Mouse (Mus musculus): ENCODE measurements around the gene Sgo2a. TPM values are rescaled to one million over a fixed set of nuclear protein-coding genes. Genes with fewer than 3 reads are reported as not detected.

The Sgo2a gene
- polyA plus RNA-seq, 1 experiment, result 0.77 TPM

- Histone ChIP-seq H3K27ac (ENCODE audit: insufficient read depth, low read length) (no peak overlapping the region), H3K4me1 (ENCODE audit: control insufficient read depth, insufficient read depth, low read length) (0 out of 2 replicates have a peak, but pooled peaks cover 2% of the 10 kb centered on the region), H3K27me3 (ENCODE audit: control insufficient read depth, insufficient read depth, low read length) (no peaks in the 10 kb centered on the region), H3K4me3 (replicated peaks; ENCODE audit: insufficient read depth, low read depth, low read length) (no peak overlapping the region)
- no peak for DNase-seq
- WGBS, result 86% methylated on average over 7 of the region's 7 CpGs
- TF ChIP-seq CTCF (IDR thresholded peaks at IDR 0.05; ENCODE audit: borderline replicate concordance, insufficient read depth, low read depth, low read length) (no peak), POLR2A (IDR thresholded peaks at IDR 0.05; ENCODE audit: borderline replicate concordance, insufficient read depth, low read length) (no peak)
Observed at GRCm38 (mm10) chr1:58062131-58062530, 66.4 kb downstream of the Sgo2a start.

- Histone ChIP-seq H3K27ac (ENCODE audit: insufficient read depth, low read length) (no peak overlapping the region), H3K27me3 (ENCODE audit: control insufficient read depth, insufficient read depth, low read length) (no peaks in the 10 kb centered on the region), H3K4me1 (ENCODE audit: control insufficient read depth, insufficient read depth, low read length) (no peaks in the 10 kb centered on the region), H3K4me3 (replicated peaks; ENCODE audit: insufficient read depth, low read depth, low read length) (no peak overlapping the region)
- no peak for TF ChIP-seq CTCF (IDR thresholded peaks at IDR 0.05; ENCODE audit: borderline replicate concordance, insufficient read depth, low read depth, low read length)
- TF ChIP-seq POLR2A (IDR thresholded peaks at IDR 0.05; ENCODE audit: borderline replicate concordance, insufficient read depth, low read length), result no peak
- 80% methylated on average over 5 of the region's 5 CpGs for WGBS
- DNase-seq, result no peak
Observed at GRCm38 (mm10) chr1:58065151-58065550, 69.4 kb downstream of the Sgo2a start.

- TF ChIP-seq POLR2A (IDR thresholded peaks at IDR 0.05; ENCODE audit: borderline replicate concordance, insufficient read depth, low read length) (no peak), CTCF (IDR thresholded peaks at IDR 0.05; ENCODE audit: borderline replicate concordance, insufficient read depth, low read depth, low read length) (no peak)
- Histone ChIP-seq H3K27ac (ENCODE audit: insufficient read depth, low read length) (no peak overlapping the region), H3K27me3 (ENCODE audit: control insufficient read depth, insufficient read depth, low read length) (no peaks in the 10 kb centered on the region), H3K4me3 (replicated peaks; ENCODE audit: insufficient read depth, low read depth, low read length) (no peak overlapping the region), H3K4me1 (ENCODE audit: control insufficient read depth, insufficient read depth, low read length) (no peaks in the 10 kb centered on the region)
- DNase-seq, result no peak
- 33% methylated on average over 3 of the region's 3 CpGs for WGBS
Observed at GRCm38 (mm10) chr1:58065606-58066005, 69.8 kb downstream of the Sgo2a start.

GRCm38 (mm10) chr1:58069181-58069580 lies 73.4 kb downstream of the Sgo2a start:
- TF ChIP-seq CTCF (IDR thresholded peaks at IDR 0.05; ENCODE audit: borderline replicate concordance, insufficient read depth, low read depth, low read length) (no peak), POLR2A (IDR thresholded peaks at IDR 0.05; ENCODE audit: borderline replicate concordance, insufficient read depth, low read length) (no peak)
- Histone ChIP-seq H3K27me3 (ENCODE audit: control insufficient read depth, insufficient read depth, low read length) (no peaks in the 10 kb centered on the region), H3K4me3 (replicated peaks; ENCODE audit: insufficient read depth, low read depth, low read length) (no peak overlapping the region), H3K4me1 (ENCODE audit: control insufficient read depth, insufficient read depth, low read length) (peaks cover 3% of the 10 kb centered on the region), H3K27ac (ENCODE audit: insufficient read depth, low read length) (no peak overlapping the region)
- 87% methylated on average over 6 of the region's 6 CpGs for WGBS
- no peak for DNase-seq

- Histone ChIP-seq H3K4me1 (ENCODE audit: control insufficient read depth, insufficient read depth, low read length) (peaks cover 3% of the 10 kb centered on the region), H3K27me3 (ENCODE audit: control insufficient read depth, insufficient read depth, low read length) (no peaks in the 10 kb centered on the region), H3K4me3 (replicated peaks; ENCODE audit: insufficient read depth, low read depth, low read length) (no peak overlapping the region), H3K27ac (ENCODE audit: insufficient read depth, low read length) (no peak overlapping the region)
- TF ChIP-seq POLR2A (IDR thresholded peaks at IDR 0.05; ENCODE audit: borderline replicate concordance, insufficient read depth, low read length) (no peak), CTCF (IDR thresholded peaks at IDR 0.05; ENCODE audit: borderline replicate concordance, insufficient read depth, low read depth, low read length) (no peak)
- WGBS, result 89% methylated on average over 11 of the region's 11 CpGs
- DNase-seq, result no peak
Observed at GRCm38 (mm10) chr1:58070091-58070490, 74.3 kb downstream of the Sgo2a start.

GRCm38 (mm10) chr1:58071006-58071405 lies 75.2 kb downstream of the Sgo2a start:
- H3K27ac ChIP-seq (ENCODE audit: insufficient read depth, low read length), result no peak overlapping the region
- no peak for DNase-seq
- 39% methylated on average over 9 of the region's 9 CpGs for WGBS
- TF ChIP-seq CTCF (IDR thresholded peaks at IDR 0.05; ENCODE audit: borderline replicate concordance, insufficient read depth, low read depth, low read length) (no peak), POLR2A (IDR thresholded peaks at IDR 0.05; ENCODE audit: borderline replicate concordance, insufficient read depth, low read length) (no peak)
- H3K4me3 ChIP-seq (replicated peaks; ENCODE audit: insufficient read depth, low read depth, low read length), result no peak overlapping the region
- H3K4me1 ChIP-seq (ENCODE audit: control insufficient read depth, insufficient read depth, low read length), result peaks cover 3% of the 10 kb centered on the region
- H3K27me3 ChIP-seq (ENCODE audit: control insufficient read depth, insufficient read depth, low read length), result no peaks in the 10 kb centered on the region

GRCm38 (mm10) chr1:58071509-58071908 lies 75.7 kb downstream of the Sgo2a start:
- no peak overlapping the region for H3K27ac ChIP-seq (ENCODE audit: insufficient read depth, low read length)
- no peaks in the 10 kb centered on the region for H3K27me3 ChIP-seq (ENCODE audit: control insufficient read depth, insufficient read depth, low read length)
- H3K4me1 ChIP-seq (ENCODE audit: control insufficient read depth, insufficient read depth, low read length), result peaks cover 3% of the 10 kb centered on the region
- WGBS, result 81% methylated on average over 1 of the region's 1 CpGs
- DNase-seq, result no peak
- TF ChIP-seq POLR2A (IDR thresholded peaks at IDR 0.05; ENCODE audit: borderline replicate concordance, insufficient read depth, low read length) (no peak), CTCF (IDR thresholded peaks at IDR 0.05; ENCODE audit: borderline replicate concordance, insufficient read depth, low read depth, low read length) (no peak)
- H3K4me3 ChIP-seq (replicated peaks; ENCODE audit: insufficient read depth, low read depth, low read length), result no peak overlapping the region

GRCm38 (mm10) chr1:58072416-58072815 lies 76.6 kb downstream of the Sgo2a start:
- DNase-seq, result no peak
- TF ChIP-seq CTCF (IDR thresholded peaks at IDR 0.05; ENCODE audit: borderline replicate concordance, insufficient read depth, low read depth, low read length), result no peak
- no peak for TF ChIP-seq POLR2A (IDR thresholded peaks at IDR 0.05; ENCODE audit: borderline replicate concordance, insufficient read depth, low read length)
- no peaks in the 10 kb centered on the region for H3K27me3 ChIP-seq (ENCODE audit: control insufficient read depth, insufficient read depth, low read length)
- no peak overlapping the region for H3K27ac ChIP-seq (ENCODE audit: insufficient read depth, low read length)
- peaks cover 3% of the 10 kb centered on the region for H3K4me1 ChIP-seq (ENCODE audit: control insufficient read depth, insufficient read depth, low read length)
- H3K4me3 ChIP-seq (replicated peaks; ENCODE audit: insufficient read depth, low read depth, low read length), result no peak overlapping the region
- WGBS, result 75% methylated on average over 2 of the region's 2 CpGs

All from cerebellum, adult 2 months (tissue).